ENCODE assay signal across 8 mouse cellular contexts in genomic region chr9:121997010-121997409, GRCm38 (mm10). TPM values are rescaled to one million over a fixed set of nuclear protein-coding genes. Genes with fewer than 3 reads are reported as not detected.
DNase-seq lines count a peak whose midpoint lies in the region; ATAC-seq lines count a peak whose summit lies in the region.

Gene Pomgnt2 (minus strand): TSS chr9:121997110.

- H3K36me3 ChIP-seq in liver, embryonic 11.5 days (ENCODE audit: control insufficient read depth, insufficient read depth, low read length), result no peaks in the 10 kb centered on the region
- no peaks in the 10 kb centered on the region for H3K36me3 ChIP-seq in embryonic facial prominence, embryonic 14.5 days (ENCODE audit: control insufficient read depth, insufficient read depth, low read length)
- H3K36me3 ChIP-seq in hindbrain, embryonic 15.5 days, result no peaks in the 10 kb centered on the region
- H3K36me3 ChIP-seq in midbrain, embryonic 10.5 days, result no peaks in the 10 kb centered on the region

- H3K27ac ChIP-seq in liver, embryonic 11.5 days (ENCODE audit: low read depth, low read length), result no peak within 1 kb of the TSS
- no peak within 1 kb of the TSS for H3K27ac ChIP-seq in embryonic facial prominence, embryonic 14.5 days (replicated peaks; ENCODE audit: low read depth, low read length)
- H3K27ac ChIP-seq in hindbrain, embryonic 15.5 days (replicated peaks), result no peak within 1 kb of the TSS
- H3K27ac ChIP-seq in midbrain, embryonic 10.5 days (replicated peaks), result peak within 1 kb of the TSS; percentile 80; the same call in 1 of the 2 replicates

- H3K9me3 ChIP-seq in liver, embryonic 11.5 days (ENCODE audit: control insufficient read depth, low read length), result no peaks in the 10 kb centered on the region
- H3K9me3 ChIP-seq in embryonic facial prominence, embryonic 14.5 days (ENCODE audit: control insufficient read depth, low read length), result no peaks in the 10 kb centered on the region
- H3K9me3 ChIP-seq in hindbrain, embryonic 15.5 days, result no peaks in the 10 kb centered on the region
- H3K9me3 ChIP-seq in midbrain, embryonic 10.5 days (replicated peaks), result no peaks in the 10 kb centered on the region

- no peaks in the 10 kb centered on the region; the same call in 1 of the 2 replicates for H3K4me1 ChIP-seq in liver, embryonic 11.5 days (replicated peaks; ENCODE audit: control insufficient read depth, insufficient read depth, low read length)
- H3K4me1 ChIP-seq in embryonic facial prominence, embryonic 14.5 days (ENCODE audit: control insufficient read depth, insufficient read depth, low read length), result peaks cover 6% of the 10 kb centered on the region
- peaks cover 19% of the 10 kb centered on the region for H3K4me1 ChIP-seq in hindbrain, embryonic 15.5 days (replicated peaks)
- H3K4me1 ChIP-seq in midbrain, embryonic 10.5 days, result peaks cover 17% of the 10 kb centered on the region

- H3K9ac ChIP-seq in liver, embryonic 11.5 days (ENCODE audit: low read depth, low read length), result no peak within 1 kb of the TSS
- H3K9ac ChIP-seq in embryonic facial prominence, embryonic 14.5 days (ENCODE audit: low read depth, low read length), result peak within 1 kb of the TSS; percentile 76; the same call in 1 of the 2 replicates
- no peak within 1 kb of the TSS; the same call in 1 of the 2 replicates for H3K9ac ChIP-seq in hindbrain, embryonic 15.5 days

- no peak for DNase-seq in liver, embryonic 11.5 days (ENCODE audit: low spot score)
- DNase-seq in liver, result no peak
- DNase-seq in embryonic facial prominence, embryonic 14.5 days (ENCODE audit: low spot score), result no peak
- DNase-seq in midbrain, embryonic 10.5 days (ENCODE audit: low spot score), result no peak
- no peak for DNase-seq in thymus, postnatal 10 days (ENCODE audit: low spot score in 2 of 2)
- no peak for DNase-seq in right cerebral cortex, postnatal 4 days
- DNase-seq in thymus, postnatal 36 days, result no peak

- peak within 1 kb of the TSS; percentile 69 for H3K4me2 ChIP-seq in liver, embryonic 11.5 days
- peak within 1 kb of the TSS; percentile 89; the same call in 1 of the 2 replicates for H3K4me2 ChIP-seq in embryonic facial prominence, embryonic 14.5 days (ENCODE audit: low read depth, low read length)
- no peak within 1 kb of the TSS for H3K4me2 ChIP-seq in hindbrain, embryonic 15.5 days

- peak within 1 kb of the TSS; percentile 67 for H3K4me3 ChIP-seq in liver, embryonic 11.5 days (ENCODE audit: low read depth, low read length)
- peak within 1 kb of the TSS; percentile 87 for H3K4me3 ChIP-seq in embryonic facial prominence, embryonic 14.5 days (ENCODE audit: low read depth, low read length)
- peak within 1 kb of the TSS; percentile 75 for H3K4me3 ChIP-seq in hindbrain, embryonic 15.5 days
- H3K4me3 ChIP-seq in midbrain, embryonic 10.5 days, result peak within 1 kb of the TSS; percentile 67

- H3K27me3 ChIP-seq in liver, embryonic 11.5 days (replicated peaks; ENCODE audit: control insufficient read depth, insufficient read depth, low read length), result no peaks in the 10 kb centered on the region; the same call in 1 of the 2 replicates
- no peaks in the 10 kb centered on the region for H3K27me3 ChIP-seq in embryonic facial prominence, embryonic 14.5 days (replicated peaks; ENCODE audit: control insufficient read depth, insufficient read depth, low read length)
- no peaks in the 10 kb centered on the region for H3K27me3 ChIP-seq in hindbrain, embryonic 15.5 days
- peaks cover 9% of the 10 kb centered on the region; the same call in 1 of the 2 replicates for H3K27me3 ChIP-seq in midbrain, embryonic 10.5 days (ENCODE audit: low read depth, poor library complexity, severe bottlenecking)

- ATAC-seq in liver, embryonic 11.5 days (replicated peaks; ENCODE audit: low FRiP score), result no peak
- no peak for ATAC-seq in embryonic facial prominence, embryonic 14.5 days (ENCODE audit: low read depth)
- ATAC-seq in hindbrain, embryonic 15.5 days (ENCODE audit: low FRiP score, low read depth), result no peak

RNA-seq across cellular contexts. Expression of gene Pomgnt2, which starts in this region (rescaled TPM):
- polyA plus RNA-seq in liver, embryonic 11.5 days (2014; fragmentation: Nextera tagmentation; extraction: Ambion mirVana), result 5.1 and 6.1 TPM in 2 replicates
- 15.8 and 17.6 TPM in 2 replicates for polyA plus RNA-seq in embryonic facial prominence, embryonic 14.5 days (2014; fragmentation: Nextera tagmentation; extraction: Ambion mirVana)
- 36.1 and 36.2 TPM in 2 replicates for polyA plus RNA-seq in hindbrain, embryonic 15.5 days (2015; fragmentation: Nextera tagmentation; extraction: Ambion mirVana)
- 13.1 and 14.6 TPM in 2 replicates for polyA plus RNA-seq in midbrain, embryonic 10.5 days (2016; fragmentation: Nextera tagmentation; extraction: Ambion mirVana)
